Mouse (Mus musculus): ENCODE data around the gene Cpne1.
"Not testable (repeated sequence)": the region's sequence is repeated elsewhere in the genome, so short reads cannot be mapped to it uniquely, and the experiment has no call there.

Gene Cpne1

DNA sequence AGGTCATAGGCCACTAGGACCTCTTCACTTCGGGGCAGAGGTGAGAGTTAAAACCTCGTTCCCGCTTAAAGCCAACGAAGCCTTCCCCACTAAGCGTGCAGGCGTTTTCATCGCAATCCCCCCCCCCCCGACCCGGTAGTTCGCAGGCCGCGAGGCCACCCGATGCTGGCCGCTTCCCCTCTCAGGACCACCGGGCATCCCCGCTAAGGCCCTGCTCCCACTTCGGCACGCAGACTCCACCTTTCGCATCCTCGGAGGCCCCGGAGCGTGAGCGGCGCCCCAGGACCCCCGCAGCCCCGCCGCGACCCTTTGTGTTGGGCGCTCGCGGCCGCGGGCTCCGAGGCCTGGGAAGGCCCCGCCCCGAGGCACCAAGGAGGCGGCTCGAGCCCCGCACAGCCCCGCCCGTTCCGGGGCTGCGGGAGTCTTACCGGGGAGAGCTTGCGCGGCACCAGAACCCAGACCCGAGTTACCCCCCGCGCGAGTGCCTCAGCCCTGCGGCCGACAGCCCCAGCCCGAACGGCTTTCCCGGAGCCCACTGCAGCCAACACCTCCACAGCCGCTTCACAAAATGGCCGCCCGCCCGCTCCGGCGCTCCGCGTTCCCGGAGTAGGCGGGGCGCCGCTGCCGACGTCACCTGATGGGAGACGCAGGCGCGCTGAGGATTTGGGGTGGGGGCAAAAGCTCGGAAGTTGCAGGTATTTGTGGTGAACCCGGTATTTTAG lies at the start of gene Cpne1, which contains the start of gene Rbm12:
Gene Cpne1, minus strand, starts transcription at position 608 of the 722 bp plus-strand sequence.
Gene Rbm12, minus strand, starts transcription at position 621 of the 722 bp plus-strand sequence.
- peak; percentile 96 to 98 for DNase-seq

DNA sequence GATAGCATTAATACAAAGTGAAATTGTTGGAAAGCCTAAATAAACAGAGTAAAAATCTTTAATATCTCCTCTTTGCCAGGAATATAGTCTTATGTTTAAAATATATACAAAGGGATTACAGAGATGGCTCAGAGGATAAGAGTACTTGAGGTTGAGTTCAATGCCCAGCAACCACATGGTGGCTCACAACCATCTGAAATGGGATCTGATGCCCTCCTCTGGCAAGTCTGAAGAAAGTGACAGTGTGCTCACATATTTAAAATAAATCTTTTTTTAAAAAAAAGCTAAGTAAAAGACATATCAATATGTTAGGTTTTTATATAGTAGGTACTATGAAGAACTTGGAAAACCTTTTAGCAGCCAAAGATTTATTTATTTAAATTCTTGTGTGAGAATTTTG lies 39.8 kb upstream of the Cpne1 start:
- no peak for DNase-seq

DNA sequence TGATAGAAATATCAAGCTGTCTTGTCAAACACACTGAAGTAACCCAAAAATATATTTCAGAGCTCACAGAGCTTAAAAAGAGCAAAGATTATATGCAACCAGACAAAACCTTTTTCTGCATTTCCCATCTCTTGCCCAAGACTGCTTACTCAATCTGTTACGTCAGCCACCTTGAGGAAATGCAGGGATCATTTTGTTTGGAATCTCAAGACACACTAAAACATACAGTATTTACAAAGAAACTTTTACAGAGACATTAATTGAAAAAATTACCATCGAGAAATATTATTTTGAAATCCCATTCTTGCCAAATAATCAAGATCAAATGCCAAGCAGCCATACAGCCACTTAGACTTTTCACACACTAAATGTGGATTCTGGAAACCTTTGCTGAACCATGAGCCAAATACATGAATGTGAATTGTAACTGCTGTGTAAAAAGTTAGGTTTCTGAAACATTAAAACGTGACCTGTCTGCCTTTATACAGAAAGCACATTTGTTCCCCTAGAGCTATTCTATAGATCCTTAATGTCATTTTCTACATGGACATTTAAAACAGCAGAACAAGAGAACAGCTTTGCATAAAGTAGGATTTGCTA lies 35.7 kb upstream of the Cpne1 start:
- DNase-seq: no peak

DNA sequence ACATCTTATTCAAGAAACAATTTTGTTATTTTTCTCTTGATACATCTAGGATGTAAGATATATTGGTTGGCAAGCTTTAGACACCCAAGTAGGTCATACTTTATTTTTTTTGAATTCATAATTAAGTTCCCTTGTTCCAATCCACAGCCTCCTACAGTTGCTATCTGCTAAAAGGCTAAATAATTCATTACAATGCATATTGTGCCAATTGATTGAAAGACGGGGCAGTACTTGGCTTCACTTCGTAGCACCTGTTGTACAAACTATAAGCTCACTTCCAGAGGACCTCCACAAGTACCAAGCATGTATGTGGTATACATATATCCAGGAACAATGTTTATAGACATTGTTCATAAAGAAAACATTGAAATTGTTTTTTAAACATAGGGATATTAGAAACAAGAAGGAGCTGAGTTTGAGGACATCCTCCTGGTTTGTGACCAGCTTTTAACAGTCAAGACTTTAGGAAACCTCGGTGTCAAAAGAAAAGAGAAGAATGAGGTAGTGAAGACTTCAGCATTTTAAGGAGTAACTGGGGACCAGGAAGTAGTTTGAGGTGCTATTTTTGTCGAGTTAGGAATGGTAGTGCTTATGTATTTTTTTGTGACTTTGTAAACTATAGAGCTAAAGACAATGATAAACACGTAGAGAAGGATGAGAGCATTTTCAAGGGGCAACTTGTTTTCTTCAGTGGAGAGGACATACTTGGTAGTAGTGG lies 34.7 kb upstream of the Cpne1 start:
- DNase-seq: no peak

DNA sequence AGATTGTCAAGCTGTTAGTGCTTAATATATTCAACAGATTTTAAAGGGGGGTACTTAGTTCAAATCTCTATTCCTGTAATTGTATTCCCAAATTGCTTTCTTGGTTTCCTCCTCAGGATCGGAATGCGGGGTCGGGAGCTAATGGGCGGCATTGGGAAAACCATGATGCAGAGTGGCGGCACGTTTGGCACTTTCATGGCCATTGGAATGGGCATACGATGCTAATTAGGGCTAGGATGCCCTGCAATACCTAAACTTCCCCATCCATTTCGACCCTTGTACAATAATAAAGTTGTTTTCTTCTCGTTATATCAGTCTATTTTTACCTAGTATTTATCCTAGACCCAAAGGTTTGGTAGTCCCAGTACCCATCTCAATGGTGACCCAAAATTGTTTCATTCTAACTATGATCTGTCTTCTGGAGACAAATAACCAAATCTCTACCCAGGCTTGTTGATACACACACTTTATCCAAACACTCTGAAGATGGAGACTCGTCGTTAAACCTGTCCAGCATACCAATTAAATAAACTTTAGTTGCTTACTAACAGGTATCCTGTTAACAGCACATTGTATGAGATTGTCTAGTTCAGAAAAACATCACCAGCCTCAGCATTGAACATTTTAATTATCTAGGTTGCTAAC lies 33.8 kb upstream of the Cpne1 start:
- DNase-seq: no peak

DNA sequence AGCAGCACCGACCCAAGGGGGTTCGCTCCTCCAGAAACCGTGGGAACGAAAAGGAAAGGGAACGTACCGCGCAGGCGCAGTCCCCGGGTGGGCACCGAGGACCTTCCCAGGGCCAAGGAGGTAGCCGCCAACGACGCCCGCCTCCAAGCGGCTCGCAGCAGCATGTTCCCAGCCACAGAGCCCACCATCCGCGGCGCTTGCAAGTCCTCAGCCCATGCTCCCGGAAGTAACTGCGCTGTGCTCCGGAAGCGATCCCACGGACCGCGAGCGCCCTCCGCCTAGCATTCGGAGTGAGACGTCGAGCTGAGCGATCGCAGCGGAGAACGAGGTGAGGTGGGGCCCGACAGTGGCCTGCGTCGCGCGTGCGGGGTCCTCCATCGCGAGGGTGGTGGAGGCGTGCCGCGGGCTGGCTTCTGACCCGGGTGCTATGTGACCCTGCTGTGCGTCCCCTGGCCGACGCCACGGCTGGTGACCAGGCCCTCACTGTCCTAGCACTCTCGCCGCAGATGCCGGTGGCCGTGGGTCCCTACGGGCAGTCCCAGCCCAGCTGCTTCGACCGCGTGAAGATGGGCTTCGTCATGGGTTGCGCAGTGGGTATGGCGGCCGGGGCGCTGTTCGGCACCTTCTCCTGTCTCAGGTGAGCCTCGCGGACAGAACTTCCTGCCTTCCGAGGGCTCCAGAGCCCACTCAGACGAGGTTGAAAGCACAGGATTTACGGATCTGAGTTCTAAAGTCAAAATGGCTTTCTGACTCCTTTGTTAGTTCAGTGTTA lies 32.4 kb upstream of the Cpne1 start, which contains the start of the genes Romo1 and Nfs1:
Gene Romo1, plus strand, starts transcription at position 87 of the 772 bp plus-strand sequence.
Gene Nfs1, minus strand, starts transcription at position 234 of the 772 bp plus-strand sequence.
- DNase-seq: peak; percentile 91

DNA sequence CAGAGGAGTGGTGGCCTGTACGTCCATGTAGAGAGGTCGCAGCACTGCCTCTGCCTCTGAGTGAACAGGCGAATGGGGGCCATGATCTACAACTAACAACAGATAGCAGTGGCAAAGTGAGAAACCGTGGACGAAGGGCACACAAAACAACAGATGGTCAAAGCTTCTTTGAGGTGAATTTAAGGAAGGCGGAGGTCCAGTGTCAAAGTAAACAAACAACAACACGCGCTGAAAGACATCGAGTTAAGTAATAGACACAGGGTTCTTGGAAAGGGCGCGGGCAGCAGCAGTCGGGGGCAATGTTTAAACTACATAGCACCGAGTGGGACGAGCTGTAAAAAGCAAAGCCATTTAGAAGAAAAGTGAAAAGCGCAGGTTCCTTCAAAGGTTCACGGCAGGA lies 31.6 kb upstream of the Cpne1 start:
- DNase-seq: no peak

DNA sequence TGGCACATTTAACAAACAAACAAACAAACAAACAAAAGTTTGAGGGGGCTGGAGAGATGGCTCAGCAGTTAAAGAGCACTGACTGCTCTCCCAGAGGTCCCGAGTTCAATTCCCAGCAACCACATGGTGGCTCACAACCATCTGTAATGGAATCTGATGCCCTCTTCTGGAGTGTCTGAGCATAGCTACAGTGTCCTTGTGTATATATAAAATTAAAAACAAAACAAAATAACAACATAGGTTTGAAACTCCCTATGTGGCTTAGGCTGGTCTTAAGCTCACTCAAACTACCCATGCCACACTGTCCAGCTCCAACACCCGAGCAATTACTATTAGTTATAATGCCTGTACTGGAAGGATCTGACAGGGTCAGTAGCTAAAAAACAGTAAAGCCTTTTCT lies 31.1 kb upstream of the Cpne1 start:
- no peak for DNase-seq

DNA sequence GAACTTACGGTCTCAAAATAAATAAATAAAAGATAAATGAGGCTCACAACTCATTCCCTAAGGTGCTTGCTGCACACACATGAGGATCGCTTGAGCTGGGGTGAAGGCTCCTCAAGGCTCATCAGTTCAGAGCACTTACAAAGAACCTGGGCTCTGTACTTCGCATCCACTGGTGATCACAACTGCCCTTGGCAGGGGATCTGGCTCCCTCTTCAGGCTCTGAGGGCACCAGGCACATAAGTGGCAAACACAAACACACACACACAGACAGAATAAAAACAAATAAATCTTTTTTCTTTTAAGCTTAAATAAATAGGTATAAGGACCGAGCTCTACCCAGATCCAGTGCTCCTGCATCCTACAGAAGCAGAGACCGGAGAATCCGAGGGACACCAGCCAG lies 23.9 kb upstream of the Cpne1 start:
- DNase-seq: no peak

DNA sequence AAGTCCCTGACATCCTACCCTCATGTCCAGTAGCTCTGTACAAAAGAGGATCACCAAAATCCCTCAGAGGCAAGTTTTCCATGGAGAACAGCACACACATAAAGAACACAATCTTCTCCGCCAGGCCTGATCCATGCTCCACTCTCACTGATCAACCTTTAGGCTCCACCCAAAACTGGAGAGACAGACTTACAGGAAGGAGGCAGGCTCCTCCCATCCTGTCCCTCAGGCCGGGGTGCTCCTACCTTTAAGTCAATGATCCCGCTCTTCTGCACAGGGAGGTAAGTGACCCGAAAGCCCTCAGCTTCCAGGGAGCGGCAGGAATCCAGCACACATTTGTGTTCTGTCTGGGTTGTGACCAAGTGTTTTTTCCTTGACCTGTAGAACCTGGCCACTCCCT lies 22.4 kb upstream of the Cpne1 start:
- DNase-seq: no peak

DNA sequence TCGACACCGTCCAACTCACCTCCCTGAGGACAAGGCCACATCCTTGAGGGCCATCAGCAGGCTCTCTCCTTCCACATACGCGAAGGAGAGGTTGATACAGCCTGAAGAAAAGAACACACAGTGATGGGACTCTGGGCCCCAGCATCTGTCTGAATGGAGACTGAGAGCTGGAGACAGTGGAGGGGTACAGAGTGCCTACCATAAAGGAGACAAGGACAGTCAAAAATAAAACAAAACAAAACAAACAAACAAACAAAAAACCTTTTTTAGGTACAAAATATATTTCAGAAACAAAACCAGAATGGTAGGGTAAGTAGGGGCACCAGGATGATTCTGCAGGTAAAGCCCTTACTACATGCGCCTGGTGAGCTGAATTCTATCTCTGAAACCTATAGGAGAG lies 15.2 kb upstream of the Cpne1 start, which contains the start of gene Gm28036:
Gene Gm28036, minus strand, starts transcription at position 101 of the 400 bp plus-strand sequence.
- no peak for DNase-seq

DNA sequence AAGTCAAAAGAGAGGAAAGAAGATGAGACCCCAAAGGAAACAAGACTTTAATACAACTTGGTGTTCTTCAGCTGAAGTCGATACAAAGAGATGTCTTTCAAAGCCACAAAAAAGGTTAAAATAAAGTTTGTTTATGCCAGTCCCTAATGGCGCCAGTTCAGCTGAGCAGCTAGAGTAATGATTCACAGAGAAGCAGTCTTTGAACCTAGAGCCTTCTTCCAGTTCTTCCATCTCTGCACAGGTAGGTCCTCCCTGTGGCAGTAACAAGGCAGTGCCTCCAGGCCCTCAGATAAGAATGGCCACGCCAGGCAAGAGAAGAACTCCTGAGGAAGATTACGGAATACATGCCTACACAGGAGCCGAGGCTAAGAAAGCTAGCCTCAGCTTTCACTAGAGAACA lies 12.0 kb upstream of the Cpne1 start:
- DNase-seq: no peak

DNA sequence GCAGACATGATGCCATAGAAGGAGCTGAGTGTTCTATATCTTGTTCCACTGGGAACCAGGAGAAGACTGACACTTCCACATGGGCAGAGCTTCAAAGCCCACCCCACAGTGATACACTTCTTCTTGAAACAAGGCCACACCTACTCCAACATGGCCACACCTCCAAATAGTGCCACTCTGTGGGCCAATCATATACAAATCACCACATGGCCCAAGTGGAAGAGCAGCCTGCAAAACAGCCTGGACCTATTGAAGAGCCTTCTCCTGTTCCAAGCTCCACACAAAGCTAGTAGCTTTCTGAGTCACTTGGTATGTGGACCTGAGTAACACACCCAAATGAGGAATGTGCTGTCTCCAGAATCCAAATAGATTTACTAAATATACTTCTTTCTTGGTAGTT lies 7.8 kb upstream of the Cpne1 start:
- no peak for DNase-seq

DNA sequence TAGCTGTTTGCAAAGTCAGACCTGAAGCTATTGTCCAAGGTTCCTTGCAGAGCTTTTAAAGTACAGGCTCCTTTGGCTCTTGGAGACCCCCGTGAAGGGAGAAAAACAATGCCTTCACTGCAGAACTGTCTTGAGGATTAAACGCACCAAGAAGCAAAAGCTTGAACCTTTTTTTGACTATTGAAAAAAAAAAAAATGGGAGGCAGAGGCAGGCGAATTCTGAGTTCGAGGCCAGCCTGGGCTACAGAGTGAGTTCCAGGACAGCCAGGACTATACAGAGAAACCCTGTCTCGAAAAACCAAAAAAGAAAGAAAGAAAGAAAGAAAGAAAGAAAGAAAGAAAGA lies 287 bp upstream of the Cpne1 start:
- DNase-seq: not testable (repeated sequence)

DNA sequence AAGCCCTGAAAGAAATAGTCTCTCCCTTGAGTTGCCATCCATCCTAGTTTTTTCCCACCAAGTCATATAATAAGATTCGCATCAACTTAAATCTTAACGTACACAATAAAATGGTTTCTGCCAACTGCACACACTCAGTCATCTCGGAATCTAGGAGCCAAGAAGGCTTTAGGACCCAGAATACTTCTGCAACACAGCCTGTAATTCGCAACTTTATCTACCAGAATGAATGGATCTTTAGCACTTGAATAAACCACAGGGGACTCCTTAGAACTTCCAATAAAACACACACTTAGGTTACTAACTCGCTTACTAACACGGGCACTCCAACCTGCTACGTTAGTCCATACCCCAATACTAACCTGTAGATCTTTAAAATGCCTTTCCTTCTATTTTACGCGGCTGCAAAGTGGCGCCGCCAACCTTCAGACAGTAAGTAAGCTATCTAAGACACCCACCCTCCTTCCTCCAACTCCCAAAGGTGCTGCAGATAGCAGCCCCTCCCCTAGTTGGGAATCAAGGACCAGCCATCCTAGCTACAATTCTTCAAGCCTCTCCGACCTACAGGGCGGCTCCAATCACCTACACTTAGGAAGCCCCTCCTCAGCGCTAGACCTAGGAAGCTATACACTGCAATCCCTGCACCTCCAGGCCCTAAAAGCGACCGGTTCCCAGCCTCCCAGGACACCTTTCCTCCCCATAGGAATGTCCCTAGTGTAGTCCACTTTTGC lies 973 bp downstream of the Cpne1 start:
- peak; percentile 16 to 22 for DNase-seq

DNA sequence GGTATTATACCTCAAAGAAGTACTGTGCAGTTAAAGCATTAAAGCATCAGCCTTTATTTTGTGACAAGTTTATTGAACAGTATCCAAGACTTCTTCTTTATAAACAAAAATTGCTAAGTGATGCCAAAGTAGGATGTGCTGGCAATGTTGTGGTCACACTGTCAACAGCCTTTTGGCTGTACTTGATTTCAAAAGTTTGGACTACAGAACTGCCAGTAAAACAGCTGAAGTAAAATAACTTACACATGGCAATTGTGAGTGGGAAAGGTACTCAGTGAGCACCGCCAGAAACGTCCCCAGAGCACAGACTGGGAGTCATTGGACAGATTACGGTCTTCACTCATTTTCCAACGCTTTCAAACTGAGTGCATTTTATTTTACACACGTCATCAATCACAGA lies 19.8 kb downstream of the Cpne1 start:
- no peak for DNase-seq

DNA sequence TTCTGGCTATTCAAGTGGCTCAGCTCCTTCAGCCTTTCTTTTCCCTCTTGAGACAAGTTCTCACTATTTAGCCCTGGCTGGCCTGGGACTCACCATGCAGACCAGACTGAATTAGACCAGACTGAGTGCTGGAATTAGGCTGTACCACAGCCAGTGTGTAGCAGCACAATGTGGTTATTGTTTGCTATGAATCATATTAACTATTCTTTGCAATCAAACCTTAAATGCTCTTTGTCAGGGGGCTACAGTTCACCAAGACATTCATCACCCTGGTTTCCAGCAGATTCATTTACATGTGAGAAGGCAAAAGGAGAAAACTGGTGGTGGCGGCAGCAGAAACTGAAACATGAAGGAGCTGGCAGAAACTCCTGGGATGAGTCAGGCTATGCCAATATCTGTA lies 22.0 kb downstream of the Cpne1 start:
- no peak for DNase-seq

DNA sequence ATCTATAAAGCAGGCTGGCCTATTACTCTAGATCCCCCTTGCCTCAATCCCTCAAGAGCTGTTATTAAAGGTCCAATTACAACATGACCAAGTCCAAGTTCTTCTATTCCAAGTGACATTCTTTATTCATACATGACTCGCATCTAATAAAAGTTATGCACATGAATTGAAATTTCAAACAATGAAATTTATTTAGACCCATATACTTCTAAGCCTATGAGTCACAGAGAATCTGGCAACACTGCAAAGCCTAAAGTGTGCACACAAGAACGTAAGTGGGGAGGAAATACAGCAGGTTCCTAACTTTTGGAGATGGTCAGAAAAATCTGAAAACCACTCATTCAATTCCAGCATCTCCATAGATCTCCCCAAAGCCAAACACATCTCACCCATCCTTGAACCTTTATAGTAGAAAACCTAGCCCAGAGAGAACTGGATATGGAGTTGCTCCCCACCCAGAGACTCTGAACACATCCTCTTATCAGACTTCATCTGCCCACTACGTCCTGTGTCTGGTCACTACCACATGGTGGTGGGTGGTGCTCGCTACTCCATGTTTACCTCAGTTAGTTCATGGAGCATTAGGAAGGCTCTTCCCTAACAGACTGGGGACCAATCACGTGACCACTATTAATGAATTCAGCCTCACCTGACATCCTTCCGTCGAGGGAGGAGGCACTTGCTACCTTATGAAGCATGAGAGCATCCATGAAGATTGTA lies 24.2 kb downstream of the Cpne1 start:
- DNase-seq: no peak

DNA sequence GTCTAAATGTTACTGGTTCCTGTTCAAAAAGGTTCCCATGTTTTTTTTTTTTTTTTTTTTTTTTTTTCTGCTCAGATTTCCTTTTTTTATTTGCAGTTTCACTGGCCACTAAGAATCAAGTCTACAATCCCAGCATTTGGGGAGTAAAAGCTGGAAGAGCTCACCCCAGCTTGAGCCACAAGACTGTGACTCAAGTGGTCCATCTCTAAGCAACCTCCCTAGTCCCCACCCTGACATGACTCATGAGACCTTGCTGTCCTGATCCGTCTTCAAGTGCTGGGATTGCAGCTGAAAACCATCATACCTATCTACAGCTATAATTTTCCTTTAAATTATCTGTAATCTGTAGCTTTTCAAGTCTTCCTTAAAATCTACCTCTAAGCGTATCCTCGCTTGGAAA lies 27.2 kb downstream of the Cpne1 start:
- no peak for DNase-seq

DNA sequence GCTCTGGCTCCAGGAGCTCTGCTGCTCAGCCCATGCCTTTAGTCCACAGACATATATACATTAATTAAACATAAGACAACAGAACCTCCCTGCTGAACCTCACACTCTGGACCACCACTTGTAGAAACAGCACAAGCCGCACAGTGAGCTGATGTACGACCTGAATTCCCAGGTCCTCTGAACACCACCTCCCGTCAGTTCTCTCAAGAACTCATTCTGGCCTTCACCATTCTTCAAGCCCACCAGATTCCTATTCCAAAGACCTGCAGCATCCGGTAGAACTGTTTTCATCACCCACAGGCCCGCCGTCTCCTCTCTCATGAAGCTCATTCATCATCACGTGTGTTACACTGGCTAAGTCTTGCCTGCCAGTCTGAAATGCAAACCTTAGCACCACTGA lies 31.4 kb downstream of the Cpne1 start:
- no peak for DNase-seq

DNA sequence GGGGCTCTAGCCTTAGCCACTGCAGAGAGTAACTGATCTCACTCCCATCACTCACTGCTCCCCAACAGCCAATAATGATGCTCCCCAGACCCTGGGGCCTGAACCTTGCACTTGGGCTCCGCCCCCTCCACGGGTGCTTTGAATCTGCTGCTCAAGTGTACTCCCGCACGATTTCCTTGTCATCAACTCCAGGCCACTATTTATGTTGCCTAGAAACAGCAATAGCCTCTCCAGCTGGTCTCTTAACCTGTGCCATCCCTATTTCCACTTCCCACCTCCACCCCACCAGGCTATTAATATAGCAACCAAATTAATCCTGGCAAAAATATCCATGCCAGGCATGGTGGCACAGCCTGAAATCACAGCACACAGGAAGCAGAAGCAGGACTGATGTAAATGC lies 32.1 kb downstream of the Cpne1 start:
- no peak for DNase-seq
